Mouse (Mus musculus) thymus, postnatal 10 days (tissue): ENCODE measurements around the gene Trmt2b.
"Not testable (repeated sequence)": the region's sequence is repeated elsewhere in the genome, so short reads cannot be mapped to it uniquely, and the experiment has no call there.

Source experiments
- DNase-seq, 2 experiments: peaks; one replicate each; pipeline ENCODE4 v3.0.0; 2021; ENCODE audit warnings: low spot score in 2 of 2

Gene Trmt2b

DNA sequence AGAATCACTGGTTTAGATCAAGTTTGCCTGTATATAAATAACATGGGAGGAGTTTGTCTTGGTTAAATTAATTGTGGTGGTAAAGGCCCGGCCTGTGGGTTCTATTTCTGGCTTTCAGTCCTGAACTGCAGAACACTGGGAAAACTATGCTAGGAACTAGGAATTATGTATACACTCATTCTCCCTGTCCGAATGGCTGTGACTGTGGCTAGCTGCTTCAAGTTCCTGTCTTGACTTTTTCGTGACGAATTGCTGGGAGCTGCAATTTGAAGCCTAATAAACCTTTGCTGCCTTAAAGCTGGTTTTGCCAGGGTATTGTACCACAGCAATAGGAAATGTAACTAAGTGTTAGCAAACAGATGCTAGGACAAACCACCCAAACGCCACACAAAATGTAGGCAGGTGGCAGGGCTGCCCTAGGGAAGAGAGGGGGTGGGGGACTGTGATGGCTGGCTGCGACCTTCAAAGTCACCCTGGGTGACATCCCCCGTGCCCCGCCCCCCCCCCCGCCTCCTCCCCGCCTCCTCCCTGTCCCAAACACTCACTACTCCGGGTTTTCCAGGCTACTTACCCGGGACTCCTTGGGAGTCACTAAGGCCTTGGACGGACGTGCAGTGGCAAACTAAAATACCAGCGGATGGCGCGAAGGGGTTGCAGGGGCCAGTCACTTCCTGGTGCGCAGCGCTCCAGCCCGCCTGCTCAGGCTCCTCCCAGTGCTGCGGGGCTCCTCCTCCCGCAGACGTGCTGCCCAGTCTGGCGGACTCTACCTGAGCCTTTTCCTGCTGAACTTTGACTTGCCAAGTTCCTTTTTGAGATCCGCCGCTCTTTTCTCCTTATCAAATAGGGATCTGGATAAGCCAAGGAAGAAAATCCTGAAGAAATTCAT lies at the start of gene Trmt2b:
TSS of gene Trmt2b (minus strand) at position 710 of the 886 bp plus-strand sequence.
- DNase-seq, result peak; percentile 38 to 47

DNA sequence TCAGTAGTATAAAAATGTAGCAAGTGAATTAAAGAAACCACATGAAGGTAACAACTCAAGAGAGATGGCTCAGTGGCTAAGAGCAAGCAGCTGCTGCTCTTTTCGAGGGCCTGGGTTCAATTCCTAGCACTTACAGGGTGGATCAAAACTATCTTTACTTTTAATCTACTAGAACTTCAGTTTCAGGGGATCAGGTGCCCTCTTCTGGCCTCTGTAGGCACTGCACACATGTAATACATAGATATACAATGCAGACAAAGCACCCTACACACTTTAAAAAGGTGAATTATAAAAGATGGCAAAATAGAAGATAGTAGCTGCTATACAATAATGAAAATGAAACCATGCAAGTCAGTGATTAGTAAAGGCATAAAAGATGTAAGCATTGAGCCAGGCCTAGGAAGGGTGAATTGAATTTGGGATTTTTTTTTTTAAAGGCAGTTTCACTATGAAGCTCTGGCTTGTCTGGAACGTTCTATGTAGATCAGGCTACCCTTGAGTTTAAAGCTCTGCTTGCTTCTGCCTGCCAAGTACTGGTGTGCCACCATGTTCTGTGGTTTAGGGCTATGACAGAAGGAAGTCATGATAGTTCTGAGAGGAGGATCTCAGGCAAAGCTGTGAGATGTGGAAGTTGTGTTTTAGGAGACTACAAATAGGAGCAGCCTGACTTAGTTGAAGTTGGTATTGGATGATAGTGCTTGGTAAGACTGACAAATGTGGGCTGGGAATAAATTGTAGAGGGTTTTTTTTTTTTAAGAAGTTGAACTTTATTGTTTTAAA lies 42.6 kb upstream of the Trmt2b start:
- peak in 1 of 2 experiments; percentile 44 for DNase-seq

DNA sequence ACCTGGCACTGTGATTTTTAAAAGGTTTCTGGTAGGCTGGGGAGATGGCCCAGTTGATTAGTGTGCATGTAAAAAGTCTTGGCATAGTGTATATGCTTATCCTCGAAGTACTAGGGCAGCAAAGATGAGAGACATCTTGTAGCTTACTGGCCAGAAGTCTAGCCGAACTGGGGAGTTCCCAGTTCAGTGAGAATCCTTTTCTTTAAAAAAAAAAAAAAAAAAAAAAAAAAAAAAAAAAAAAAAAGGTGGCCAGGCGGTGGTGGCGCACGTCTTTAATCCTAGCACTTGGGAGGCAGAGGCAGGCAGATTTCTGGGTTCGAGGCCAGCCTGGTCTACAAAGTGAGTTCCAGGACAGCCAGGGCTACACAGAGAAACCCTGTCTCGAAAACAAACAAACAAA lies 34.4 kb upstream of the Trmt2b start:
- not testable (repeated sequence) for DNase-seq

DNA sequence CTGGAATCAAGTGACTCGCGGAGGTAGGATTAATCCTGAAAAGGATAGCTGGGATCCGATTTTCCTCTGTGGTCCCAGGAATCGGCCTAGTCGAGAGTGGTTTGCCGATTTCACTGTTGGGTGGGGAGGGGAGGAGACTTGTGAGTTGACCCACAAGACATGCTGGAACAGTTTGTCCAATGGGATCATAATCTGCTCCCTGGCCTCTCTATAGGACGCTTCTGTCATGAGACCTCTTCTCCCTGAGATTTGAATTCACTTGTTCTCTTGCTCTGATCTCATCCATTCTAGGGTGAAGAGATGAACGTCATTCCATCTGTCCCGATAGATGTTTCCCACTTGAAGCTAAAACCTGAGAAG lies 31.5 kb upstream of the Trmt2b start:
- DNase-seq, result no peak

DNA sequence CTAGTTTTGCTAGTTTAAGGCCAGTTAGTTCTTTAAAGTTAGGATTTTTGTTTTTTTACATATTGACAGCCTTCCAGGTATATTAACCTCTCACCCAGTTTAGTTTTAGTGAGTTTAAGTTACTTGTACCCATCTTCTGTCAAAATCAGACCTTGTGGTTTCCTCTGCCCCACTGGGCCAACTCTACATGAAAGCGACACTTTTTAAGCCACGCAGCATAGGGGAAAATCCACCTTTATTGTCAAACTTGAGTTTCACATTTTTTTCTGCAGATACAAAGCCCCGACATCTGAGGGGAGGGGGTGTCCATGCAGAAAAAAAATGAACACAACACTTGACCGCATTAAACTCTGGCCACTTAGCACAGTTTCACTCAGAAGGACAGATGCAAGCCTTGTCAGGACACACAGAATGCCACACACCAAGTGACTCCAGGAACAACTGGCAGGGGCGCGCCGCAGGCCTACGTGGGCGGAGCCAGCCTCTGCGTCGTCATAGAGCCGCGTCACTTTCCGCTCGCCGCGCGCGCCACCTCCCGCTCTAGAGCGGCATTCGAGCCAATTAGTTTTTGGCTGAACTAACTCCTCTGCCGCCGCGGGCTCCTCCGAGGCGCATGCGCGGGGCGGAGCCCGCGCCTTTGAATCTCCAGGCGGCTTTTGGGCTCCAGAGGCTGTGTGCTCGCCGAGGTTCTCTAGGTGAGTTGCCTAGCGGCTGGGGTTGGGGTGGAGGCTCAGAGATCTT lies 30.9 kb upstream of the Trmt2b start, which contains the start of gene Cenpi:
TSS of gene Cenpi (plus strand) at position 551 of the 741 bp plus-strand sequence.
- peak; percentile 84 to 85 for DNase-seq

DNA sequence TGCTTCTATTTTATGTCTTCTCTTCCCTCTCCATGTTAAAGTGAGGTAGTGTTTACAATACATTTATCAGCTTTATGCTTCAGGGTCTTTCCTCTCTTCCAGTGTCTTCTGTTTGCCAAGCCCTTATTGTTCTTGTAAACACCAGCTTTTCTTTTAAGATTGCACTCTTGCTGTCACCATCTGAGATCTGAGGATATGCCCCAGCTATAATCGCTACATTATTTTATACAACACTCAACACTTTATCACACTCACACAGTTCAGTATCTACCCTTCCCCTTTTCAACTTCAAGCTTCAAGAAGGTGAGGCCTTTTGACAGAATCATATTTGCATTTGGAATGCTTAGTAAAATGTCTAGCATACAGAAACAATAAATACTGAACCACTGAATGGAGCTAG lies 26.5 kb upstream of the Trmt2b start:
- no peak for DNase-seq

DNA sequence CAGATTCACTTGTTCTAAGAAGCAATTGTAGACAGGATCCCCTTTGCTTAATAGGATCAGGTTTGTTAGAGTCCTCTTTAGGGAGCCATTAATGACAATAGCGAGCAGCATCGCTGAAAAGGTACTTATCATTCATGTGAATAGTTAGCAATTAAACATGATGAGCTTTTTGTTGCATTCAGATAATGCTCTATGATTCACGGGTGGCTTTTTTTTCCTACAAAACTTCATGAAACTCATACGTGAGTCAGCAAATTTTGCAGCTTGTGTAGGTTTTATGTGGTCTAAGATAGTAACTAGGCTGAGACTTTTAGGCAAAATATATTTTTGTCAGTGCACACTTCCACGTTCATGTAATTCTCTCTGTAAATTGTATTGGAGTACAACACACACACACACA lies 23.4 kb upstream of the Trmt2b start:
- no peak for DNase-seq

DNA sequence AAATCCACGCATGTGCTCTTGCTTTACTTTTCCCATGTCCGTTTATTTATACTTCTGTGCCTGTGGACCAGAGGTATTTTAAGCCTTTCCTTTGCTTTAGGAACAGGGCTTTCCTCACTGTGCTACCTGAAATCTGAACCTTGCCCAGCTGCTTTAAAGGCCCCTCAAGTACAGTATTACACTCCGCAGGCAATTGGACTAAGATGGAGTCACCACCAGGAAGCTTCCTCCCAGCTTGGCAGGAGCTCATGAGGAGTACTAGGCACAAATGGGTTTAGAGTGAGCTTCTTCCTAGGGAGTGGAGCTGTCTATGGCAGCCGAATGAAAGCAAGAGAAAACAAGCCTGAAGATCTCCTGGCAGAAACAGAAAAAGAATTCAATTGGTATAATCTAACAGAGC lies 20.4 kb upstream of the Trmt2b start:
- DNase-seq, result no peak

DNA sequence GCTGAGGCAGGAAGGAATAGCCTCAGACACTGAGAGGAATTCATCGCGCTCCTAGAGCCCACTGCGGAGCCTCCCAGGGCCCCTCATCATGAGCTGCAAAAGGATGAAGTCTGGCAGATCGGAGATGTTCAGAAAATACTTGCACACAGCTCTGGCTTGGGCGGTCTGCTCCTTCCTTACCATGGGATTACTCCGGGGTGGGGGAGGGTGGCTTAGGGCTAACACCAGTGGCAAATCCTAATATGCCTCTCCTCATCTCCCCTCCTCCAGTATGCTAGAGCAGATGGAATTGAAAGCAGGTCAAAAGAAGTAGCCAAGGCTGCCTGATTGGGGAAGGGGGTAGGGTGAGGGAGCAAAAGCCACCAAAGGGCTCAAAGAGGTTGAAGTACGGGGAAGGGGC lies 20.0 kb upstream of the Trmt2b start:
- no peak for DNase-seq

DNA sequence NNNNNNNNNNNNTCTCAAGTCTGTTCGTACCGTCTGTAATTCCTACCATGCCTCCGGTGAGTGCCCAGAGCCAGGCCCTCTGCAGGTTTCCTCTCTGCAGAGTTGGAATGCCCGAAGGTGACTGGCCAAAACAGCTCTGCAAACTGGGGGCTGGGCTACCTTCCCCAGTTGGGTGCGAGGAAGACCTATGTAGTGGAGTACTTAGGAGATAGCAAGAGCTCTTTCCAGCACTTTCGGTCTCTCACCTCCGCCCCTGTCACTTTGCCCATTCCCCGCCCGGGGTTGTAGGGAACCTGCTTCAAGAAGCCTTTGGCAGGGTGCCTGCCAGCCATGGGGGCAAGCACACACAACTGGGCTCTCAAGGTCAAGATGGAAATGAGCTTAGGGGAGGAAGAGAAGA lies 19.5 kb upstream of the Trmt2b start:
- no peak for DNase-seq

DNA sequence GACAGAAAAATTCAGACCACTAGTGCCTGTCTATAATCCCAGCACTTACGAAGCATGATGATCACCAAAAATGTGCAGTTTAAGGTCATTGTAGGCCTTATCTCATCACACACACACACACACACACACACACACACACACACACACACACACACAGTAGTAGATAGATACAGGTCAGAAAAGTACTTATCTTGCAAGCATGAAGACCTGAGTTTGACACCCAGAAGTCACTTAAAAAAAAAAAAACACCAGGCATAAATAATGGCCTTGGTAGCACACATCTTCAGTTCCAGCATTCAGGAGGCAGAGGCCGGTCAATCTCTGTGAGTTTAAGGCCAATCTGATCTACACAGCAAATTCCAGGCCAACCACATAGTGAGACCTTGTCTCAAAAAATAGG lies 10.5 kb upstream of the Trmt2b start:
- no peak for DNase-seq

DNA sequence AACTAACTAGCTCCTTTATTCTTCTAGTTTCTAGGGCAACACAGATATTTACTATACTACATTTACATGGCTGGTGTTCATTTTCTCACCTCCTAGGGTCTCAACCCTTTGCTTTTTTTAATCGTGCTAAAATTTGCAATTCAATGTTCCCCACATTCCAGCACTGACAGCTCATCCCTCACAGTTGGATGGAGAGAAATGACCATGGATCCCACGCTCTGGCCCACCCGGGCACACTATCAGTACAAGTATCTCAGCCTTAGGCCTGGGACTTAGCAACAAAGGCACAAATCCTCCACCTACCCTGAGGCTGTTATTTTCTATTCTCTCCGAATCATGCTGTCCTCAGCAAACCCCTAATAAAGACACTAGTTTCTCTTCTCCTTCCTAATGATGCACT lies 9.0 kb upstream of the Trmt2b start:
- DNase-seq, result no peak

DNA sequence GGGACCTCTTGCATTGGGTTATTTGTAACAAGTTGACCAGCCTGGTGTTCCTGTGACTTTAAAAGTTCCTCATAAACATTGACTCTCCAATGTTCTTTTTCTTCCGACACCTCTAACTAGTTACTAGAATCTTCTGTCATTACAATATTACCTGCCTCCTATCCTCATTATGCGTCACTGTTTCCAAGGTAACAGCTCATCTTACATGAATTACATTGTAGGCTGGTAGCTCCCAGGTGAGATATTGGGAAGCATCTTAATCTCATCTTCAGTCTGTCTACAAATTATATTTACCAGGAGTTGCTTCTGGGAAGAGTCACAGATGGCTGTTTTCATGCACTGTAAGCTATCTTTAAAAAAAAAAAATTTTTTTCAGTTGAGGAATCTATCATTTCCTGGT lies 8.3 kb upstream of the Trmt2b start:
- DNase-seq, result no peak

DNA sequence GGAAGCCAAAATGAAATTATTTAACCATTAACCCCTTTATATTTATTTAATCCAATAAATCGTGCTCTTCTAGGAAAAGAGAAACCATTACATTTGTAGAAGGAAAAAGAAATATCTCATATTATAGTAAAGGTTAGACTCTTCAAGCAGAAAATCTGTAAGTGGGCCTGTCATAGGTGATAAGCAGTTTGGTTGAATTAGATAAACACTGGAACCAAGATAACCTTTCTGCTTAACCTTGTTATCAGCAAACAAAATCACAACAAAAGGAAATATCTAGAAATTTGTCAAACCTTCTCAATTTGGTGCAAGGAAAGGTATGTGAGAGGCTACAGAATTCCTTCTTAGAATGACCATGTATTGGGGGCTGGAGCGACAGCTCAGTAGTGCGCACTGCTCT lies 3.7 kb upstream of the Trmt2b start:
- DNase-seq, result no peak

DNA sequence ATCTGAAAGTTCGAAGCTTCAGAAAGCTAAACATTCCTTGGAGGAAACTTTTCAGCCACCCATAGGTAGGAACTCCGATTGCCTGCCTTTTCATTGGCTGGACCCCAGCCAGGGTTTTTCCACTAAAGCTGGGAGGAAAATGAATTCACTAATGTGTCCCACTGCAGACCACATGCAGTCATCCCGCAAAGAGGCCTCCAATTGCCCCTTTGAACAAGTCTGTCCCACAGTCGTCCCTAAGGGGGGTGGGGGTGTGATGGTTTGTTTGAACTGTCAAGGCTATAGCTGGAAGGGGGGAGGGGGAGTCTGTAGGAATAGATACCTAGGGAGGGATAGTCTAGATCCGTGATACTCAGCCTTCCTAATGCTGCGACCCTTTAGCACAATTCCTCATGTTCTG lies 1.1 kb downstream of the Trmt2b start:
- DNase-seq, result no peak

DNA sequence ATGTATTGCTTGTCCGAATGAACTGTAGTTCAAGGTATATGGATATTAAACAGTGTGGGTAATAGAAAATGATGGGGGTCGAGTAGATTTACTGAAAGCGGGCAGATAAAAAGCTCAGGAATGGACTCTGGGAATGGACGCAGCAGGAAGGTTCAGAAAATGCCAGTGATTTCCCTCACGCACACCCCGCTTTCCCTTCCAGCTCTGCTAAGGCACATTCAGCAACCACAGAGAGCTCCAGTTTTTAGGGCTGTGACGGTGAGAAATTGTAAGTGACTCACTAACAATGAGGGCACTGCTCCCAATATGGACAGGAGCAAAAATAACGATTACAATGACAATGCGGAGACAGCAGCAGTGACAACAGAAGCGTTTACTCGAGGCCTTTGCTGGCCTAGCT lies 14.7 kb downstream of the Trmt2b start:
- no peak for DNase-seq

DNA sequence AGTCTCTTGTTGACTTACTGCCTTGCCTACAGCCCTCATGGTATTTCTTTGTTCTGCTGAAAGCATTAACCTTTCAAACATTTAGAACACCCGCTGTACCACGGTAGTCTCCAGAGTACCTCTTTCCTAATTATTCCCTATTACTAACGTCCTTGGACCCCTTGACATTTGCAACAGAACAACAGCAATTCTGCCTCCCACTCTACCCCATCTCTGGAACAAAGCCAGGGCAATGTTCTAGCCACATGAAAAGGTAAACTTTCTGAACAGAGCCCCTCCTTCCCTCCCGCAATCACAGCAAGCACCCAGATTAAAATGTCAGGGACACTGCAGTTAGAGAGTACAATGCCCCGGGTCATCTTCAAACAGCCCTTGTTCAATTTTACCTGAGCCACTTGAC lies 15.6 kb downstream of the Trmt2b start:
- no peak for DNase-seq

DNA sequence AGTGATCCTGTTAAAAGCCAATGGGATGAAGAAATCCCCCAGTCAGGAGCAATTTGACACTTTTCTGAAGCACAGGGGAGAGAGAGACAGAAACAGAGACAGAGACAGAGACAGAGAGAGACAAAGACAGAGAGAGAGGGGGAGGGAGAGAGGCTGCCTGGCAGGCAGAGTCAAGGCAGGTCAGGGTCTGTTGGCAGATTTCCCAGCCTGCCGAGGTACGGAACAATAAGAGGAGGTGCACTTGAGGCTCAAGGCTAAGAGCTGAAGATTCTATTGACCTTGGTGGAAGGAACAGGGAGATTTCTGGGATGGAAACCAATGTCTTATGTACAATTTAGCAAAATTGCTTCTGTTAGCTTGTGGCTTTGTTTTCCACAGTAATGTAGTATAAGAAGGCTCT lies 28.6 kb downstream of the Trmt2b start:
- DNase-seq, result no peak

DNA sequence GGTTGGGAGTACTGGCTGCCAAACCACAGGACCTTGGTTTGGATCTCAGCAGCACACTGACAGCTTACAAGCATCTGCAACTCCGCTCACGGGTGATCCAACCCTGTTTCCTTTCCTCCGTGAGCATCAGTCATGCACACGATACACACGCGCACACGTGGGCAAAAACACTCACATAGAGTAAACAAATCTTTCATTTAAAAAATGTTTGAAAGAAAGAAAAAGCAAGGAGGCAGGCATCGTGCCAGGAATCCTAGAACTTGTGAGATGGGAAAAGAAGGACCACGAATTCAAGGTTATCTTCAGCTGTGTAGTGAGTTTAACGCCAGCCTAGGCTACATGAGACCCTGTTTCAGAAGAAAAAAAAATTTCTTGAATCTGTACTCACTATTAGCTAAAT lies 30.8 kb downstream of the Trmt2b start:
- no peak for DNase-seq

DNA sequence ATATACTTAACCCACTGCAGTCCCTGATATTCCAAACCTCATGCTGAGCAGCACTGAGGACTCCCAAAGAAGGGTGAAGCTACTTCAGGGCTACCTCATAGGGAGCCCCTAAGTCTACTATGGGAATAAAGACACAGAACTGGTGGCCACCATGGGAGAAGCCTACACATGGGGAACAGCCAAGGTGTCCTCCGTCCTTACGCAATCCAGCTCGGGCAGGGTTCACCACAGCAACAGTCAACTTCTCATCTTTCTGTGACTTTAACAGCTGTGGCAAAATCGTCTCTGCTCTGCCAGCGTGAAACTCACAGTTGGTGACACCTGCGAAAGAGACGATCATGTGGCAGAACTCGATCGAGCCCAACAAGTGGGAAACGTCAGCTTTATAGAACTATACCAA lies 38.5 kb downstream of the Trmt2b start:
- DNase-seq, result peak; percentile 3 to 5

DNA sequence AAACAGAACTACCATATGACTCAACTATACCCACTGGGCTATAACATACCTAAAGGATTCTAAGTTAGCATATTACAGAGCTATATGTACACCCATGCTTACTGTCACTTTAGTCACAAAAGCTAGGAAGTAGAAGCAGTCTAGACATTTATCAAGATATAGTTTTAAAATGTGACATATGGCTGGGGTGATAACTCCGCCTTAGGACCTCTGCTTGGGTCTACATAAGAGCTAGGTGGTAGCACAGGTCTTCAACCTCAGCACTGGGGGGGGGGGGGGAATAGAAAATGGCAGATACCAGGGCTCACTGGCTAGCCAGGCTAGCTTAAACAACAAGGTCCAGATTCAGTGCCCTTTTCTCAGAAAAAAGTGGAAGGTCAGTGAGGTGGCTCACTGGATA lies 43.7 kb downstream of the Trmt2b start:
- no peak for DNase-seq

DNA sequence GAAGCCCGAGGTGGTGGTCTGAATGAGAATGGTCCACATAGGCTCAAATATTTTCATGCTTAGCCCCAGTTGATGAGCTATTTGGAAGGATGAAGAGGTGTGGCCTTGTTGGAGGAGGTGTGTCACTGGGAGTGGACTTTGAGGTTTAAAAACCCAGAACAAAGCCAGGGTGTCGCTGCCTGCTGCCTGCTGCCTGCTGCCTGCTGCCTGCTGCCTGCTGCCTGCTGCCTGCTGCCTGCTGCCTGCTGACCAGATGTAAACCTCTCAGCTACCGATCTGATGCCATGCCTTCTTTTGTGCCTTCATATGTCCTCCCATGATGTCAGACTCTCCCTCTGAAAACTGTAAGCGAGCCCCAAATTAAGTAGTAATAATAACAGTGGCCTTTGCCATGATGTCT lies 54.9 kb downstream of the Trmt2b start, which contains the start of gene Nox1:
TSS of gene Nox1 (minus strand) at position 101 of the 400 bp plus-strand sequence.
- no peak for DNase-seq
